Mouse (Mus musculus) bone marrow macrophage, adult 2 months (primary cell): ENCODE measurements around the gene Cxcr5.

Experiments
- CTCF ChIP-seq: IDR thresholded peaks from 2 replicates; pipeline ENCODE4 v1.5.1; 2012; ENCODE audit warnings: low read depth, mild to moderate bottlenecking, low read length, moderate library complexity
- POLR2A ChIP-seq: IDR thresholded peaks from 2 replicates; pipeline ENCODE4 v1.6.1; 2012; ENCODE audit warnings: mild to moderate bottlenecking, low read depth, low read length, borderline replicate concordance

GRCm38 (mm10) chr9:44486335-44486734 is 75.3 kb downstream of the Cxcr5 start:
- no peak for TF ChIP-seq CTCF
- no peak for TF ChIP-seq POLR2A
